Mouse (Mus musculus) T-helper 1 cell (primary cell): Measurements from ENCODE around the gene Olfr1112.

Source experiments
- in situ Hi-C: fragments of 300-600 bp; cut with MboI, MseI; formaldehyde crosslinking; loops from one replicate; pipeline ENCODE4 v1.15.1; 2025; ENCODE audit warnings: high pct_unique_total_duplicates

The Olfr1112 gene

DNA sequence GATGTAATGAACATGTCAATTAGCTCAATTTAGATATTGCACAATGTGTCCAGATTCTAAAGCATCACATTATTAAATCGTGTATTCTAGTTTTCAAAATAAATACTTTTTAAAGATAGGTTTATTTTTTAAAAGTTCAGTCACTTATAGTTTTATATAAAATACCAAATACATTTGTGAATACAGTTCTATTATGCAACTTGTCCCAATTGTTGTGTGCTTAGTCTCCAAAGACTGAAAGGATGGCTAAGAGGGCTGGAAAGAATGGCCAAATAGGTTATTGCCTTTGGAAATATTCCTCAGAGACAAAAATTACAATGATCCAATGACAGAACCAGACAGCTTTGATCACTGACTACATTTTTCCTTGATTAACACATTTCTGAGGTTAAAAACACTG, at the start of gene Olfr1112:
TSS of gene Olfr1112 (plus strand) at position 301 of the 400 bp plus-strand sequence.
- in situ Hi-C loops = no loop called here

DNA sequence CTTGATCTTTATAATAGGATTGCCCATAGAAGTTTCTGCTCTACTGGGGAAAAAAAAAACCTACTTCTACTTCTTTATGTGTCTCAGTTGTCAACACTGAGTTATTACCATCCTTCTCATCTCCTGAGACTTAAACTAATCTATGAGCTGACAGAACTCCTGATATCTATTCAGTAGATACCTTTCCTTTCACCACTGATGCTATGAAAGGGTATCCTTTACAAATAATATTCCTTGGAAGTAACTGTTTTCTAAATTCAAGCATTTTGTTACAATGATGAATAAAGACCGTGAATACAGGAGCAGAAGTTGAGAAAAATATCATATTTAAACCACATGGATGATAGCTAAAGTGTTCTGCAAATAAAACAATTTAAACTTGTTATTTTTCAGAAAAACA, 47.4 kb upstream of the Olfr1112 start, which contains the start of gene Olfr1110:
TSS of gene Olfr1110 (minus strand) at position 101 of the 400 bp plus-strand sequence.
- in situ Hi-C loops = no loop called here

DNA sequence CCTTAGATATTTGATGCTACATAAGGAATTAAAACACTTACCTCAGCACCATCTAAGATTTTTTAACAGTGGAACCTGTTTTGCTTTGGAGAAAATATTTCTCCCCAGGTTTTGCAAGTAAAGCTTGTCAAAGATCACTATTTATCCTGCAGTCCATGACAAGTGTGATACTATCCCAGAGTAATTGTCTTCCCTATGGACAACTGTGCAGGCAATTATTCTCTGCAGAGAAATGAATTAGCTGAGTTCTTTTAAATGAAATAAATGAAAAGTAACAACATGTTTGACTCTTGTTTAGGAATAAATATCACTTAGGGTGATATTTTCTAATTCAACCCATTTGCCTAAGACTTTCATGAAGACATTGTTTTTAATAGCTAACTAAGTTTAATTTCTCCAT, 35.1 kb upstream of the Olfr1112 start, which contains the start of gene Olfr1111:
TSS of gene Olfr1111 (minus strand) at position 101 of the 400 bp plus-strand sequence.
- in situ Hi-C loops = no loop called here

DNA sequence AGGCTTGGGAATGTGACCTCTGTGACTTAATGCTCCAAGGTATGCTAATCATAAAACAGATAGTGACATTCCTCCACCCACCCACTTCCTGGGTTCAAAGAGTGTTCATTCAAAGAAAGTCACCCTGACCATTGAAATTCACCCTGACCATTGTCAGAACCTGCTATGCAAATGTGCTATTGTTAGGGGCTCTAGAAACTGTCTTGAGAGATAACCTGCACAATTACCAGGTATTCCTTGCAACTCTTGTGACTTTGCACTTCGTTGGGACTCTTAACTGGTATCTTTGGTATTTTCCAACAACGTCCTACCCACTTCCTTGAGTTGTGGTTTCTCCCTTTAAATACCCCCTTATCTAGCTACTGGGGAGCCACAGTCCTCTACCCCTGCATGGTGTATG, 19.9 kb upstream of the Olfr1112 start:
- in situ Hi-C loops = loop anchor here (10.0 kb wide), 1 partner anchor 1423 kb away; no protein-coding TSS in a partner anchor

- in situ Hi-C loops = no loop called here
Observed at GRCm38 (mm10) chr2:87208670-87209069, 21.1 kb downstream of the Olfr1112 start, which contains the start of gene Olfr1113. TSS of gene Olfr1113 (plus strand) at chr2:87208970.
